Mouse (Mus musculus) gastrocnemius, adult 2 months (tissue): Measurements from ENCODE around the gene Syngr3. TPM values are rescaled to one million over a fixed set of nuclear protein-coding genes. Genes with fewer than 3 reads are reported as not detected.
"Not testable (repeated sequence)": the region's sequence is repeated elsewhere in the genome, so short reads cannot be mapped to it uniquely, and the experiment has no call there.

Experiments
- DNase-seq: peaks from one replicate; pipeline ENCODE4 v3.0.0; 2022
- H3K27ac ChIP-seq: fragments of 200-600 bp; 2 replicates; pipeline ENCODE4 v1.8.1; 2022; ENCODE audit warnings: mild to moderate bottlenecking
- H3K4me3 ChIP-seq: fragments of 200-600 bp; 2 replicates; pipeline ENCODE4 v1.8.1; 2022; ENCODE audit warnings: mild to moderate bottlenecking, moderate library complexity
- CTCF ChIP-seq: fragments of 200-600 bp; IDR thresholded peaks from 2 replicates; pipeline ENCODE4 v1.8.1; 2022; ENCODE audit warnings: antibody characterized with exemption, mild to moderate bottlenecking, moderate library complexity
- intact Hi-C: fragments of 180-260 bp; cut with DNase I; formaldehyde crosslinking; loops from one replicate; pipeline ENCODE4 v1.15.1; 2025
- total RNA-seq, 2 experiments: library from RNA; stranded (reverse); gene quantifications; 2 replicates each; pipeline ENCODE4 v1.2.3; 2021

Syngr3 gene
- total RNA-seq, 2 experiments from 2014 or later, result not detected

DNA sequence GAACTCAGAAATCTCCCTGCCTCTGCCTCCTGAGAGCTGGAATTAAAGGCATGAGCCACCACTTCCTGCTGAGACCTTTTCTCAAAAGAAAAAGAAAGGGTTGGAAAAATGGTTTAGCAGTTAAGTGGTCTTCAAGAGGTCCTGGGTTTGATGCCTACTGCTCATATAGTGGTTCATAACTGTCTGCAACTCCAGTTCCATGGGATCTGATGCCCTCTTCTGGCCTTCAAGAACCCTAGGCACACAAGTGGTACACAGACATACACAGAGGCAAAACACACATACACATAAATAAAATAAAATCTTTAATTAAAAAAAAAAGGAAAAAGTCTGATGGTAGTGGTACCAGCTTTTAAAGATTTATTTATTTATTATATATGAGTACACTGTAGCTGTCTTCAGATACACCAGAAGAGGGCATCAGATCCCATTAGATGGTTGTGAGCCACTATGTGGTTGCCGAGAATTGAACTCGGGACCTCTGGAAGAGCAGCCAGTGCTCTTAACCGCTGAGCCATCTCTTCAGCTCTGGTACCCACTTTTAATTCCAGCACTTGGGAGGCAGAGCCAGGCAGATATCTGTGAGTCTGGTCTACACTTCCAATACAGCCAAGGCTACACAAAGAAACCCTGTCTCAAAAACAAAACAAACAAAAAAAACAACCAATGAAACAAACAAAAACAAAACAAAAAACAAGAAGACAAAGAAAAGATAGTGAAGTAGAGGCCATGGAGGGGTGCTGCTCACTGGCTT is 36.1 kb upstream of the Syngr3 start:
- peak; percentile 35; the same call in 1 of the 2 replicates for TF ChIP-seq CTCF
- DNase-seq, result no peak
- no peak overlapping the region for H3K4me3 ChIP-seq
- intact Hi-C loops, result no loop called here
- peak overlapping the region; percentile 98 for H3K27ac ChIP-seq

DNA sequence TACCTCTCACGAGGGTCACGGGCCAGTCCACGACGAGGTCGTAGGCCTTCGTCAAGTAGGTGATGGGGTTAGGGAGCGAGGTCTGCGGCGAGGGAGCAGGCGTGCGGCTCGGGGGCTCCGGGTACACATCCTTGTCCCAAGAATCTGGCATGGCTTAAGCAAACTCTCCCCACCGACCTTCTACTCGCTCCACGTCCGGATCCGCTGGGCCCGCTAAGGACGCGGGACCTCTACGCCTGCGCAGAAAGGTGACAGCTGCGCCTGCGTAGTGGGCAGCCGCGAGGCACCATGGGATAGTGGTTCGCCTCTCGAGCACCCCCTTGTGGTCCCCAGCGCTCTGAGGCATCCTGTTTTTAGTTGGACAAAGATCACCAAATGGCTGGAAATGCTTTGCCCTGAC is 34.4 kb upstream of the Syngr3 start, which contains the start of gene Ndufb10:
TSS of gene Ndufb10 (minus strand) at position 295 of the 400 bp plus-strand sequence.
- Histone ChIP-seq H3K27ac (peak within 1 kb of the TSS; percentile 97), H3K4me3 (peak within 1 kb of the TSS; percentile 98)
- intact Hi-C loops, result no loop called here
- peak; percentile 98 for DNase-seq
- peak; percentile 95 for TF ChIP-seq CTCF

DNA sequence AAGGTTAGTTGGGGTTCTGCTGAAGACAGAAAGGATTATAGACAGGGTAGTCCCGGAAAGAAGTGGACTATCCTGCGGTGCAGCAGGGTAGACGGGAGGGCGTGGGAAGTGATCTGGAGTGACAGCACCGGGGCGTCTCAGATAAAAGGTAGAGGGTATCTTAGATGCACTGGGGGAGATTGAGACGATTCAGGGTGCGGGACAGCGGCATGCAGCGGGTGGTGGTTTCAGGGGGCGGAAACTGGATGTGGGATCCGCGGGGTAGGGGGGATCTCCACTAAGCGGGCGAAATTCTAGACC is 34.1 kb upstream of the Syngr3 start:
- DNase-seq, result no peak
- Histone ChIP-seq H3K27ac (peak overlapping the region; percentile 97), H3K4me3 (peak overlapping the region; percentile 98)
- no peak for TF ChIP-seq CTCF
- intact Hi-C loops, result no loop called here

DNA sequence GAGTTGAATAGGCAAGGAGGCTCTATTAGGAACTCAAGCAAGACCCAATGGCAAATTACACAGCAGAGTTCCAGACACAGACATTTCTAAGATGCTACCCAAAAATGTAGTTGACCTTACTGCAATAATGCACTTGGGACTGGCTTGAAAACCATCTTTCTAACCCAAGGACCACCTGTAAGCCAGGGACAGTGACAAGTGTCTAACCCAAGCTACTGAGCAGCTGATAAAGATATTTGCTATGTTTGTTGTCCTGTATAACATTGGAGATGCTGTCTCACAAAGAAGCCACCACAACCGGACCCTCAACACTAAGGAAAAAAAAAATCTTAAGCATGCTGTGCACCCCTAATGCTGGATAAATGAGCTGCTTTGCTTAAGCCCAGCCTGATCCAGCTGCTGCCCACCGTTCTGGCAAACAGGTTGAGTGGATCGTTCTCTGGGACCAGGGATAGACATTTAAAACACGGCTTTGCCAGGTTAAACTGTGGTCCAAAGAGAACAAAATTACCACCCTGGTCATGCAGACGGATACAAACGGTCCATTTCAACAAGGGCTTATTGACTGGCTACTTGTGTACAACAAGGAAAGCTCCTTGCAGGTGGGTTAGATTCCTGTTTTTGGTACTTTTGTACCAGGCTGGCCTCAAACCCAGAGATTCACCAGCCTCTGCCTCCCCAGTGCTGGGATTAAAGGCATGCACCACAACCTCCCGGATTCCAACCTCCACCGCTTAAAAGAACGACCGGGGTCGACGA is 33.5 kb upstream of the Syngr3 start:
- DNase-seq, result no peak
- intact Hi-C loops, result no loop called here
- Histone ChIP-seq H3K4me3 (peak overlapping the region; percentile 98), H3K27ac (peak overlapping the region; percentile 97)
- no peak for TF ChIP-seq CTCF

DNA sequence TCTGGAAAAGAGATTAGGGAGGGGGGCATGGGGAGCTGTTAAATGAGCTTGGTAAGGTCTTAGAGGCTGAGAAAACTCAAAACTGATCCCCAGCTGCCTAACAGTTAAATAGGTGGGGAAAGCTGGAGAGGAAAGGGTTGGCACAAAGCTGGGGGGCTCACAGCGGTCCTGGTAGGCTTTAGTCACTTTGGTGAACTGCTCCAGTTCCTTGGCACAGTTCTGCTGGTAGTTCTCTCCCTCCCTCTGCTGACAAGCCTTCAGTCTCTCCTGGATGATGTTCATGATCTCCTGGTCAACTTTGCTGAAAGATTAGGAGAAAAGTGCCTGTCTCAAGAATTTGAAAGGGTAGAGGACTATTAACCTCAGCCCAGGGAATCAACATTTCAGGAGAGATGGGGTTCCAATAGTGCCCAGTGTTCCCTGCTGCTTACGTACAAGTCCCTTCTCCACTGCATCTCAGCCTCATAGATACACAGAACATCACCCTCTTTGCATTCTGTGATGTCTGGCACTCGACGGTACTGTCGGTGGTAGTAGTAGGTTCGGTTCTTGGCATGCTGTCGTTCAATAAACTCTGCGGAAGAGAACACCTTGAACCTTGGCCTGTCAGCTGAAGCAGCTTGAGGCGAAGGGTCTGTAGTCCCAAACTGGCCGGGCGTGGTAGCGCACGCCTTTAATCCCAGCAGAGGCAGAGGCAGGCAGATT is 32.6 kb upstream of the Syngr3 start:
- TF ChIP-seq CTCF, result no peak
- no peak for DNase-seq
- peak overlapping the region; percentile 98 for H3K4me3 ChIP-seq
- intact Hi-C loops, result no loop called here
- H3K27ac ChIP-seq, result peak overlapping the region; percentile 51

DNA sequence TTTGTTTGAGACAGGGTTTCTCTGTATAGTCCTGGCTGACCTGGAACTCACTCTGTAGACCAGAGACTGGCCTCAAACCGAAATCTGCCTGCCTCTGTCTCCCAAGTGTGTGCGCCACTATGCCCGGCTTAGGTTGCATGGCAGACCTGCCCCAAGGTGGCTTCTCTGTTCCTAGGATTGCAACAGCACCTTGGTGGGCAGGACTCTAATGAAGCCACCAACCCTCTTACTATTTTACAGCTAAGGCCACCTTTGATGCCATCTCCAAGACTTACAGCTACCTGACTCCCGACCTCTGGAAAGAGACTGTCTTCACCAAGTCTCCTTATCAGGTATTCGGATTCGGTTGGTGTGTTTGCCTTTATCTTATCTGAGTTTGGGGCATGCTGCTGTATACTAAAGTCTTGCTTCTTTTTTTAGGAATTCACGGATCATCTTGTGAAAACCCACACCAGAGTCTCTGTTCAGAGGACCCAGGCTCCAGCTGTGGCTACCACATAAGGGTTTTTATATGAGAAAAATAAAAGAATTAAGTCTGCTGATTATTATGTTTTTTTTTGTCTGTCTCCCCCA is 31.7 kb upstream of the Syngr3 start:
- Histone ChIP-seq H3K4me3 (peak overlapping the region; percentile 98), H3K27ac (peak overlapping the region; percentile 51; the same call in 1 of the 2 replicates)
- DNase-seq, intact Hi-C loops: not testable (repeated sequence)

DNA sequence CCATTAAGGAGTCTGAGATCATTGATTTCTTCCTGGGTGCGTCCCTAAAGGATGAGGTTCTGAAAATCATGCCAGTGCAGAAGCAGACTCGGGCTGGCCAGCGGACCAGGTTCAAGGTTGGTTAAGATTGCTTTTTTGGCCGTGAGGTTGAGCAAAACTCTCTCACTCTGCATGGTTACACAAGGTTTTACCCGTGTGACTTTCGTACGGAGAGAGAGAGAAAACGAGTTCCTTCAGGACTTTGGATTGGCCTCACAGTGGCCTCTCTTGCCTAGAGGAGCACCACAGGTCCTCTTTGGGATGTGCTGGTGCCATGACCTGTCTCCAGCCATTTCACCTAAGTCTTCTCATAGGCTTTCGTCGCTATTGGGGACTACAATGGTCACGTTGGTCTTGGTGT is 30.9 kb upstream of the Syngr3 start:
- intact Hi-C loops, result not testable (repeated sequence)
- H3K27ac ChIP-seq, result peak overlapping the region; percentile 98

DNA sequence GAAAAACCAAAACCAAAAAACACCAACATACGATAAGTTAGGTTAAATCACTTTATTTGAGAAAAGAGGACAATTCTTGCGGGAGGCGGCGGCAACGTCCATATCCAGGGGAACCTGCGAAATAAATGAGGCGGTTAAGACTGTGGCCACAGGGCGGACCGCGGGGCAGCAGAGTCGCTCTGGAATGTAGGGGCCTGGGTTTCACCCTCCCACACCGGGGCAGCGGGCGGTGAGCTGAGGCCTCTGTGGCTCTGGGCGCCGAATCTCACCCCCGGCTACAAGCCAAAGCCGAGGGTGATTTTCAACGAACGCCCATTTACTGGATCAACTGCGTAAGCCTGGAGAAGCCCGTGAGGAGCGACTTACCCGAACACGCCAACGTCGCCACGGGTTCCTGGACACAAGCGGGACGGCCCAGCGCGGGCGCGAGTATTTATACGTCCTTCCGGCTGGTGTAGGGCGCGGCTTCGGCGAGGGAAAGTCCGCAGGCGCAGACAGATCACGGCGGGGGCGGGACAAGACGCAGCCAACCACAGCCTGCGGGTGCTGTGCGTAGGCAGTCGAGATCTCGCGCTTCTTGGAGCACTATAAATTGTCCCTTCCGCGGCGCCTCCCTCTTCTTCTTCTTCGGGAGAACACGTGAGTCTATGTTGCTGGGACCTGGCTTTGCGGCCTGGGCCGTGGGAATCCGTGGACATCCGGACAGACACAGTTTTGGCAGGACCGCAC is 29.9 kb upstream of the Syngr3 start:
- no peak for TF ChIP-seq CTCF
- H3K27ac ChIP-seq, result peak overlapping the region; percentile 98
- intact Hi-C loops, result loop anchor here (1.0 kb wide), 1 partner anchor 12 kb away; the partner anchor contains the start of gene Tbl3
- peak; percentile 99 for DNase-seq
- peak overlapping the region; percentile 98 for H3K4me3 ChIP-seq

More for the DNA sequence above, 30.9 kb upstream of the Syngr3 start:
- peak overlapping the region; percentile 98 for H3K4me3 ChIP-seq
- DNase-seq, result not testable (repeated sequence)

DNA sequence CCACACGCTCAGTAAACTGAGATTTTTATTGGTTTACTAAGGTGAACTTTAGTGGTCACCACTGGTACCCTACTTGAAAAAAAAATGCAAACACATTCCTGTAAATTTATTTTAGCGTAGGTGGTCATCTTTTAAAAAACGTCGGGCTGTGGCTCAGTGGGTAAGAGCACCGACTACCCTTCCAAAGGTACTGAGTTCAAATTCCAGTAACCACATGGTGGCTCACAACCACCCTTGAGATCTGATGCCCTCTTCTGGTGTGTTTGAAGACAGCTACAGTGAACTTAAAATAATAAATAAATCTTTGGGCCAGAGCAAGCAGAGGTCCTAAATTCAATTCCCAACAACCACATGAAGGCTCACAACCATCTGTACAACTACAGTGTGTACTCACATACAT is 29.2 kb upstream of the Syngr3 start:
- Histone ChIP-seq H3K4me3 (peak overlapping the region; percentile 98), H3K27ac (peak overlapping the region; percentile 98)
- intact Hi-C loops, result loop anchor here (1.0 kb wide), 1 partner anchor 12 kb away; the partner anchor contains the start of gene Tbl3
- DNase-seq, result not testable (repeated sequence)

DNA sequence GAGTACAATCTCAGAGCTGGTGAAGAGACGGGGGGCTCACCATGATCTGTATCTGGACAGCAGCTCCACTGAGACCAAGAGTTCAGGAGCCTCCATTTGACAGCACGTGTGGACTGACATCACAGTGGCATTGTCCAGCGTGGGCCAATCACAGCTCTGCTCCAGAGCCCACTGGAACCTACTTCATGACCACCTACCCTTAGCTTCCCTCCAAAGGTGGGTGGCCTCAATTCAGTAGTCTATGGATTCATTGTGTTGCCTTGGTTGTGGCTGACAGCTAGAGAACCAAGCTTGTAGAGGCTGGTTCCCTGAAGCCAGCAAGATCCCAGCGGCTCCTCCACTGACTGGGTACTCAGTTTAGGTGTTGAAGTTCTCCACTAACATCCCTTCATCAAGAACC is 28.2 kb upstream of the Syngr3 start, which contains the start of the genes Rnf151 and Rps2:
TSS of gene Rnf151 (minus strand) at position 121 of the 400 bp plus-strand sequence.
TSS of gene Rps2 (plus strand) at position 174 of the 400 bp plus-strand sequence.
- intact Hi-C loops, result no loop called here
- peak within 1 kb of the TSS; percentile 98 for H3K4me3 ChIP-seq
- peak within 1 kb of the TSS; percentile 98; the same call in 1 of the 2 replicates for H3K27ac ChIP-seq
- TF ChIP-seq CTCF, result no peak
- DNase-seq, result no peak

DNA sequence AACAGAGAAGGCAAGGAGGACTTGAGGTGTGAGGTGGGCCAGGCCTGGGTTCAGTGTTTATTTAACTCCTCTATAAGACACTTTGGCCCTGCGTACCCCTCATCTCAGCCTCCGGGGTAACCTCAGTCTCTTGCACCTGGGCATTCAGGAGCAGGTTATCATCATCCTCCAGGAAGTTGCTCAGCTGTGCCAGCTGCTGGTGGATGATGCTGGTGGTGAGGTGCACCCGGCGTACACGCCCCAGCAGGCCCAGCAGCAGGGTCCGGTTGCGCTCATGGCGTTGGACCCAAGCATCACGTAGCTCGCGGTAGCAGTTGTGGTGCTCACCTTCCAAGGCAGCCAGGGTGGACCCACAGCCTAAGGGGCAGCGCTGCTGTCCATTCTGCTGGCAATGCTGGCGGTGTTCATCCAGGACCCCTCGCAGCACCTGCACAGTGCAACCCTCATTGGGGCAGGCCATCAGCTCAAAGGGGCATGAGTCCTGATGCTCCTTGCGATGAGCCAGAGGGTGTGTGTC is 26.5 kb upstream of the Syngr3 start:
- no peak for TF ChIP-seq CTCF
- Histone ChIP-seq H3K27ac (no peak overlapping the region), H3K4me3 (no peak overlapping the region)
- intact Hi-C loops, result no loop called here
- DNase-seq, result no peak
